Mouse (Mus musculus): ENCODE data around the gene Tex2.

DNA sequence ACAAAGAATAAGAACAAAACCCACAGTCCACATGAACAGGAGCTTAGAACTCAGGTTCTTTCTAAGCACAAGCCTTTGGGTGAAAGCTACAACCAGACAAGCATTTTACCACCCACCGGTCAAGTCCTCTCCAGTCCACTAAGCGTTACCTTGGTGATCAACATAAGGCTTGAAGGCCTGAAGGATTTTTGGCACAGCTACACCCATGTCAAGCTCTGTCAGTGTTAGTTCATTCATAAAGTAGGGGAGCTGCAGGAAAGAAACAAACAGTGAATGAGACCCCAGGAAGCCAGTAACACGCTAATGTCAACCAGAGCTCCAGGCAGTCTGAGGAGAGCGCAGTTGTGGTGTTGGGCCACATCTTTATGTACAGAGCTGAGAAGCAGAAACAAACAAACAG is 84.1 kb downstream of the Tex2 start:
- TF ChIP-seq MAFK (IDR thresholded peaks at IDR 0.05; ENCODE audit: insufficient read depth, low read depth, low read length) (no peak), ZC3H11A (IDR thresholded peaks at IDR 0.05; ENCODE audit: borderline replicate concordance, low read depth, low read length) (no peak), CHD2 (IDR thresholded peaks at IDR 0.05; ENCODE audit: low read depth, low read length) (no peak), ZNF384 (IDR thresholded peaks at IDR 0.05; ENCODE audit: low read depth, low read length) (no peak)
